Mouse (Mus musculus) mesoderm, embryonic 11.5 days (tissue): ENCODE data around the gene Sec23ip.
A peak's percentile ranks its signal among the peaks of the same experiment; 100 is the strongest.
"Not testable (repeated sequence)": the region's sequence is repeated elsewhere in the genome, so short reads cannot be mapped to it uniquely, and the experiment has no call there.

Experiments used
- DNase-seq: peaks from one replicate; pipeline ENCODE4 v3.0.0-alpha.2; 2012; ENCODE audit warnings: low read depth, low spot score

Sec23ip gene

DNA sequence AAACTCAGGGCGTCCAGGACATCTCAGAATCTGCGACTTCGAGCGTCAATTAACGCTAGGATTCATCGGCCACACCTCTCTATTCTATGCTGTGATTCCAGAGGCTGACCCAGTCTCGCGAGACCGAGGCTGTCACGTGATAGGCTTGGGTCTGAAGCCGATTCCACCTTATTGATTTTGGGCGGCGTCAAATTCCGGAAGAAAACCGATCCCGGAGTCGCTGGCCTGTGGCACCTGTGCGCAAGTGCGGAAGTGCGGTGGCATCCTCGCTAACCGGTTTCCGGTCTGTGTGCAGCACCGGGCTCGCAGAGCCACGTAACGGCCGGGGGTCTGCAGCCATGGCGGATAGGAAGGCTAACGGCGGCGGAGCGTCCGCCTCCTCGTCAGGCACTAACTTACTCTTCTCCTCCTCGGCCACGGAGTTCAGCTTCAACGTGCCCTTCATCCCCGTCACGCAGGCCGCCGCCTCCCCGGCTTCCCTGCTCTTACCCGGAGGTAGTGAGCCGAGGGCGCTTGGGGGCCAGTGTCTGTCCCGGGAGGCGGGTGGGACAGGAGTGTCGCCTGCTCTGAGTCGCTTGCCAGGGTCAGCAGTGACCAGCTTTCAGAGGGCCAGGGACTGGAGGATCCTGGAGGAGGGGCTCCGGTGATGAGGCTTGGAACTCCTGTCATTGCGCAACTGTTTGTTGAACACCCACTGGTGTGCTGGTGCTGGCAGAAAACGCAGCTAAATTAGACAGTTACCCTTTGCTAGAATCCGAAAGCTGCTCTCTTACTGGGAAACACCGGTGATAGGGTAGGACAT lies at the start of gene Sec23ip:
Gene Sec23ip (plus strand): TSS at position 260 of the 802 bp plus-strand sequence.
- DNase-seq, result peak; percentile 99

DNA sequence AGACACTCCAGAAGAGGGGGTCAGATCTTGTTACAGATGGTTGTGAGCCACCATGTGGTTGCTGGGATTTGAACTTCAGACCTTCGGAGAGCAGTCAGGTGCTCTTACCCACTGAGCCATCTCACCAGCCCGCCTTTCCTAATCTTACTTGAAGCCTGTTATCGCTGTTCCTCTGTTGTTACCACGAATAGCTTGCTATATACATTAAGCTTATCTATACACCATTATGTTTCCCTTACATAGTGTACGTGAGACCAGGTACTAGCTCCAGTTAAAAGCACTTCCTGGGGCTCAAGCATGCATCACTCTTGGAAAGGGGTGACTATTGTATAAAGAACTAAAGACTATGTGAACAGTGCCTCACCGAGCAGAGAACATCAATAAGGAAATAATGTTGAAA lies 44.8 kb upstream of the Sec23ip start:
- DNase-seq, result not testable (repeated sequence)

DNA sequence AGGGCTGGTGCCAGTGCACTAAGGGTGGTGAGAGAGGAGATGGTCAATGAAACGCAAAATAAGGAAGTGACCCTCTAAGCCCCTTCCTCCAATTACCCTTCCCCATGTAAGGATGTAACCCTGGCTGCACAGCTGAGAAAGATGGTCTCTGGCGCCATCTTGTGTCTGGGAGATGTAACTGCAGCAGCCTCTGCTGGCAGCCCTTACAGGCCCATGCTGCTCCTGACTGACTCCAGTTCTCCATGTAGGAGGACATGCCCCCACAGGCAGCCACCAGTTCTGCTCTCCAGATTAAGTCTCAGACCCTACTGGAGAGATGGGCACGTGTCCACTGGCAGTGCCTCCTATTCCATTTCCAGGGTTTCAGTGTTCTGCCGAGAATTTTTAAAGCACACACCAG lies 39.0 kb upstream of the Sec23ip start:
- DNase-seq, result peak; percentile 82

DNA sequence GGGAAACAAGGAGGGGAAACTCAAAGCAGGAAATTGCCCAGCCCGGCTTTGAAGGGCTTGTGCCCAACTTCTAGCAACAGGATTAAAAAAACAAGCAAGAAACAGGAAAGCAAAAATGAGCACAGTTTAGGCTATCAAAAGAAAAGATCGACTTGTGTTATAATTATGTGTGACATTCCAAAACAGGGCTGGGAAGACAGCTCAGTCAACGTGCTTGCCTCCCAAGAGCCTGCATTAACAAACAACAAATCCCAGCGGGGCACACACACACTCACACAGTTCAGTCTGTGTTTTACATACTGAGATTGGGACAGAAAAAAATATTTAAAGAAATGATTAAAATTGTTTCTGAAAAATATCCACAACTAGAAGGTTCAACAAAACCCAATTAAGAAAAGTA lies 26.8 kb upstream of the Sec23ip start:
- DNase-seq, result no peak

DNA sequence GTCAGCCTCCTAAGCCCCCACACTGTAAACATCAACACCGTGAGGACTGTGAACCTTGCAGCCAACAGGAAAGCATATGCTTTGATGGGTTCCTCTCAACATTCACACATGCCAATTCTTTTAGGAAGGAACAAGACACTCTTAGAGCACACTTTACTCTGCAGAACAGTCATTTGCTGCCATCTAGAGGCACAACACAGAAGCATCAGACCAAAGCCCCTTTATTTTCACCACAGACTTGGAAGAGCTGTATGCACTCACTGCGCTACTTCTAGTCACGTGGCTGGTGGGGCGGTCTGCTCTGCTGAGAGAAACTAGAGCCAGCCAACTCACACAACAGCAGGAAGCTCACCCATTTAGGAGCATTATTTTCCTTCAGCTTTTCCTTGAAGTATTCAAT lies 20.0 kb upstream of the Sec23ip start:
- peak; percentile 66 for DNase-seq

DNA sequence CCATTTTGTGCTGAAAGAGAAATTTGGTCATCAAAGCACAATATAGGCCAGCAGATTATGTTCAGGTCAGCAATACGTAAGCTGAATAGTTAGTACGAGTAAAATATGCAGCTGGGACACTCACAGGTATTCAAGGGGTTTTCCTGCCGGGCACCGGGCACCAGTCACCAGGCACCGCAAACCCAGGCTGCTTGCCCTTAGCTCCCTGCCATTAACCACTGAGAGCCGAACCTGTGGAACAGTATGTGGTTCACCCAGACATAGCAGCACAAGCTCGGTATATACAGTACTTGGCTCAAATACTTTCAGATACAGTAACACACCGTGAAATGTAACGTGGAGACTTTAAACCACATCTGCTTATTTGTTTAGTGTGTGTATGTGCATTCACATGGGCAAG lies 19.6 kb upstream of the Sec23ip start:
- no peak for DNase-seq

DNA sequence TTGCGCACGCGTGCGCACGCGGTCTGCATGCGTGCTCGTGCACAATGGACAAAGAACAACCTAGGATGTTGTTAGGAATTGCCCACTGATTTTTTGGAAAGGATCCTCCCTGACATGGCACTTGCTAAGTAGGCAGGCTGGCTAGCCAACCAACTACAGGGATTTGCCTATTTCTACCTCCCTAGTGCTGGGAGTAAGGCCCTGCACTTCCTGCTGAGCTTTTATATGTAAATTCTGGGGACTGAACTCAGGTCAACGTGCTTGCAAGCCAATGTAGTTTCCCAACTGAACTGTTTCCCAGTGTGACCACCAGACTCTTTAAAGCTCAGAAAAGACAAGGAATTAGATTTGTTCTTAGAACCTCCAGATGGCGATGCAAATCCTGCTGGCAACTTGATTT lies 17.7 kb upstream of the Sec23ip start:
- no peak for DNase-seq

DNA sequence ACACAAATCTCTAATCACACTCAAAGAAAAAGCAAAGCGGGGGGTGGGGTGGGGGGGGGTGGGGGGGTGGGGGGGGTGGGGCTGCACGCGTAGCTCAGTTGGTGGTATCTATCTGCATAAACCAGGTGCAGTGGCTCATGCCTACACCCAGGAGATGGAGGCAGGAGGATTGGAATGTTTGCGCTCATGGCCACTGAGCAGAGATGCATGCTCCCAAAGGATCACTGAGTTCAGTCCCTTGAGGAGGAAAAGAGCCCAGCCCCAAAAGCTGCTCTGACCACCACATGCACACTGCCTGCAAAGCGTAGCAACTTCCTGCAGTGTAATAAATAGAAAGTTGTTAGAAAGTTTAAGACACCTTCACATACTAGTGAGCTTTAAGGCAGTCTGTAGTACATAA lies 17.0 kb upstream of the Sec23ip start:
- DNase-seq, result no peak

DNA sequence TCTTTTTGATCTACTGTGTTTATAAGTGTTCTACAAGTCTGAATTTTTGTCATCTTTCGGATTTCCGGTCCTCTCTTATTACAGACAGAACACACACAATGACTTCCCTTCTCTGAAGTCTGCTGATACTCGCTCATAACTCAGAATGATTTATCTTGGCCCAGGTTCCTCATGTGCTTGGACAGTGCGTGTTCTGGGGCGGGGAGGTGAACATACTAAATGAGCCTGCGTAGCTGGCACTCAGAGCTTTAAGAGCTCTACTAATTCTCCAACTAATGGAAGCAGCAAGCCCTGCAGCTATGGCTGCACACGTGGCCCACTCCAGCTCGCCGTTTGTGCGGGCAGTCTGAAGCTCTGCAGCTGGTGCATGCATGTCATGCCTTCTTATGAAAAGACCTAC lies 16.0 kb upstream of the Sec23ip start:
- no peak for DNase-seq

DNA sequence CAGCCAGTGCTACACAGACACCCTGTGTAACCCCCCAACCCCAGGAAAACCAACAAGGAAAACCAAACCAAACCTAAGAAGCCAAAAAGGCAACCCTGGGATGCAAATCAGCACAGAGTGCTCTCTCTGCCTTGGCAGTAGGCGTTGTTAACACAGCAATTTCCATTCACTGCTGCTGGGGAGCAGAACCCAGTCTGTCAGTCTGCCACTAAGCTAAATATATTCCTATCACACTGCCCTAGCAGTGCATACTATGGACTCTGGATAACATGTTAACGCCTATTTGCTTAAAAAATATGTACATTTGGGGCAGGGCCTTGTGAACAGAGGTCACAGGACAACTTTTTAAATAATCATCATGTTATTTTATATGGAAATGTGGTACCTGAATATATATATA lies 13.2 kb upstream of the Sec23ip start:
- no peak for DNase-seq

DNA sequence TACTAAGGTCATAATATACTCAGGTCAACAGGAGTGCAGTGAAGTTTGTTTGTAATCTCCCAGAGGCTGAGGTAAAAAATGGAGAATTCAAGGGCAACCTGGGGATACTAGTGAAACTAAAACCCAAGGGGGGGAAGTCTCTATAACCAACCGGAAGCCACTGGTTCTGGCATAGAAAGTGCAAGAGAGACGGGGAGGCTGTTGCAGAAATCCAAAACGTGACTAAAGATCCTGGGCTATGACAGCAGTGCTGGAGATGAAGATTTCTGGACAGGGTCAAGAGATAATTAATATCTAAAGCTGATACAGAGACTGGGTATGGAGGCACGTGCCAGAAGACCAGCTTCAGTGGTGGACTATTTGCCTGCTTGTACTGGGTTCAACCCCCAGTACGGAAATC lies 6.7 kb upstream of the Sec23ip start:
- DNase-seq, result no peak

DNA sequence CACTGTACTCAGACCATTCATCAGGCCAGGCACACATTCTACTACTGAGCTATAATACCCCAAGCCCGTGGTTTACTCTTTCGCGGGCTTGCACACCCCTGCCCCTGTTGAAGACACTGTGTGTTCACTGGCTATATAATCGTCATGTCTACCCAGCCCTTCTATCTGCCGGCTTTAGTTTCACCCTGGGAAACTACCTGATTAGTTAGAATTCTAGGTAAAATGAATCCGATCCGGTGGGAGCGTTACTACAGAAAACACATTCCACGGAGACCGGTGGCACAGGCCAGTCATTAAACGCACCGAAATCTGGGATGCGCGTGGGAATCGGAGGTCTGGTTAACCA lies 5.7 kb upstream of the Sec23ip start:
- no peak for DNase-seq

DNA sequence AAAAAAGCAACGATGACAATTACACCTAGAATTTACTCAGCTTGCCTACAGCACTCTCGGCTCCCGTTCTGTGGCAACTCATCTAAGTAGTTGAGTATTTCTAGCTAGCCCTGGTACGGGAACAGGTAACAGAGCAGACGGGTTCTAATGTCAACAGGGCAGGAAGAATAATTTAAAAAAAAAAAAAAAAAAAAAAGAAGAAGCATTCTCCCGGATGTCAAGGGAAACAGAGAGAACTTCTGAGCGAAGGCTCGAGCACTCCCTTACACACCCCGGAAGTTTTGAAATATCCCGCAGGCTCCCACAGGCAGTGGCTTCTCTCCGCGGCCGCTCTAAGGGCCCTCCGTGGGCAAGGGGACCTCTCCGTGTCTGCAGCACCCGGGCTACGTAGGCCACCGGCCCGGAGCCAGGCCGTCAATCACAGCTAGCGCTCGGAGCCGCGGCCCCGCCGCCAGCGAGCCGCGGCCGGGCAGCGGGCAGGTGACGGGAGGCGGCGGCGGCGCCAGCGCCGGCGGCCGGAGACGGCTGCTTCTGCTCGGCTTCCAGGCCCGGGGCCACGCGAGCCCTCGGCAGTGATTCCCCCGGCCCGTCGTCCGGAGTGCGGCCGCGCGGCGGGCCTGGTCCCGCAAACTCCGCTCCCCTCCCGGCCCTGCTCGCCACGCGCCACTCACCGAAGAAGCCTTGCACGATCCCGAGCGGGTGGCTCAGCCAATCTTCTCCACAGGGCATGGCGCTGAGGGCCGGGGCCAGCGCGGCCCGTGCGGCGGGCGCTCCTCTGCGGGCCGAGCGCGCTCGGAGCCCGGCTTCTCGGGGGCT lies 5.1 kb upstream of the Sec23ip start:
- DNase-seq, result no peak

DNA sequence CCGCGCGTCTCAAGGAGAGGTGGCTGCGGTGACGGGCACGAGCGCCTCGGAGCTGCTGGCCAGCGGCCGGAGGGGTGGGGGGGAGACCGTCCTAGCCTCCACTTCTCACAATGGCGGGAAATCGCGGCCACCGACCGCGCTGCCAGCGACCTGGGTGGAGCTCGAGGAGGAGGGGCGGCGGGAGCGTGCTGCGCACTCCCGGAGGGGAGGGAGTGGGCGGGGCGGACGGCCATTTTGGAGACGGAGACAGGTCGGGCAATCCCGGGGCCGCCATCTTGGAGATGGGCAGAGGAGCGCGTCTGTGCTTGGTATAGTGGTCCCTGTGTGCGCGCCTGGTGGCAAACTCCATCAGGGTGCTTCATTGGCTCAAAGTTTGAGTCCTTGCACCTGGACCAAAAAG lies 4.4 kb upstream of the Sec23ip start, which contains the start of gene Mcmbp:
Gene Mcmbp (minus strand): TSS at position 162 of the 400 bp plus-strand sequence.
- DNase-seq, result peak; percentile 97

DNA sequence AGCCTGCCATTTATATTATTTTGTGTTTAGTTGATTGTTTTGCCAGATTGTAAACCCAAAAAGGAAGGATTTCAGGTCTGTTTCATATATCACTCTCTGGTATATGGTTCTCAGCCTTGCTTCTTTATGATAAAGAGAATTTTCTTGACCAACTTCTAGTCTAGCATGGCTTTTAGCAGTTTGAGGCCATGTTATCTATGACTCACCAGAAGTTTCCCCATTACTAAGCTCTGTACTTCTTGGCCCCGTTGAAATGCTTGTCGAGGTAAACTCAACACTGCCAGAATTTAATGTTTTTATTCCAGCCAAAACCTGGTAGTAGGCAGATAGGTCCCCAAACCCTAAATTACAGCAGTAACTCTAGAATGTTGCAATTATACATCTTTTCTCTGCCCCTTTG lies 845 bp upstream of the Sec23ip start:
- DNase-seq, result no peak

DNA sequence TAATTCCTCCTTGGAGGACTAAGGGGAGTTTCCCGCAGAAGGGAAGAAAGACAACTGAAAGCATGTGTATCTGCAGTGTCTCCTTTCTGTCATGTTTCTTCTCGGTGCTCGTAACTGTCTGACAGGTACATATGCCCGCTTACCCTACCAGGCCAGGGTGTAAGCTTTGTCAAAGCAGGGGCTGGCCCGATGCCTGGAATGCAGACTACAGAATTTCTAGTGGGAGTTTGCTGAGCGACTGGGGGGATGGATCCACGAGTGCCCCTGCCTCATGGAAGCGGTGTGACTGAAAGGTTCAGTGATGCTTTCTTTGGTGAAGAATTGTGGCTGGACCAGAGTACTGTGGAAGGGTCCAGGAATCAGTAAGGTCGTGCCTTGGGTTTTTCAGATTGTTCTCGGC lies 1.4 kb downstream of the Sec23ip start:
- no peak for DNase-seq

DNA sequence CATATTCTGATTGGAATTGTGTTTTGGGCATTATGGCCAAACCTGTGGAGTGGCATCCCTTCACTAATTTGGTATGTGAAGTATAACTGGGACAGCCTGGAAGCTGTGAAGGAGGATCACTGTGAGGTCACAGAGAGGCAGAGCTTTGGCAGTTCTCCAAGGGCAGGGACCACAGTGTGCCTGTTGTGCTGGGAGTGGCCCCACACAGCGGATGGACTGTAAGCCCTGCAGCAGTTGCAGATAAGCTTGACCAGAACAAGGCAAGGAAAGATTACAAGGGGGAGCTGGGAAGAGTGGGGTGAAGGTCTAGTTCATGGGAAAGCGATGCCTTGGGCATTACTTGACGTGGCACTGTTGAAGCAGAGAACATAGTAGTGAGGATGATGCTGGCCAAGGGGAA lies 4.0 kb downstream of the Sec23ip start:
- DNase-seq, result no peak

DNA sequence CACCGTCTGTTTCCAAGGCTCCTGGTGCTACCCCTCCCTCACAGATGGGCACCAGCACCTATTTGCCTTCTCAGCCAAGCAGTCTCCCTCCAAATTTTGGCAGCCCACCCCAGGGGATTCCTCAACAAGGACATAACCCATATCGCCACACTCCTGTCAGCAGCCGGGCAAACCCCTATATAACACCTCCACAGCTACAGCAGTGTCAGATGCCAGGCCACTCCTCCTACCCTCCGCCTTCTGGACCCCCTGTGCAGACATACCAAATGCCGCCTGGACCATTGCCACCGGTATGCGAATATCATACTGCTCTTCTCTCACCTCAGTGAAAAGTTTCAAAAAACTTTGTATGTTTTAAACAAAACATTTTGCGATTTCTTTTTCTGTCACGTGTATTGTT lies 5.6 kb downstream of the Sec23ip start:
- no peak for DNase-seq

DNA sequence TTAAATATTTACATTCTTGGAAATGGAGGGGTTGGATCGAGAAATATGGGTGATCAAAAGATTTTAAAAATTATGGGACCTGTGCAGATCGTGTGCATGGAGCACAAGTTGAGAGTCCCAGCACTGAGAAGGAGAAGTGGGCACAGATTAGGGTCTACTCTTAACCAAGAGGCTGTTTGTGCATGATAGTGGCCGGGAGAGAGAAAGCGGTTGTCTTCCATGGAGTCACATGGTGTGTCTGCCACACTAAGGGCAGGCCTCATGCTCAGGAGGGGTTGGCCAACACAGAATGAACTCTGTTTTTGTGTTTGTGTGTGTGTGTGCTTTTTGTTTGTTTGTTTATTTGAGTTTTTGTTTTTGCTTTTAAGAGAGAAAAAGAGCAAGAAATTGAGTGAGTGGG lies 7.3 kb downstream of the Sec23ip start:
- DNase-seq, result no peak

DNA sequence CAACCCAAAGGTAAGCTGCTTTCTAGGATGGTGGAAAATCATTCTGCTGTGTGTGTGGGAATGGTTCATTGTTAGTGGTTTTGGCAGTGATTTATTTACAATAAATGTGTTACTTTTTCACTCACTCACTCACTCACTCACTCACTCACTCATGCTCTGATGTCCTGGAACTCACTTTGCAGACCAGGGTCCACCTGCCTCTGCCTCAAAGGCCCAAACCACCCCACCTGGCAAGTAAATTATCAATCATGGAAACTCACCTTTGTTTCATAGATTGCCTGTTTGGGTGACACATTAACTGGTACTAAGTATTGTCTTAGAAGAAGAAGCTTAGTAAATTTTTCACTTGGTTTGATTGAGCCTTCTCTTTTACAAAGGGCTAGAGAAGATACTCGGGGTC lies 10.7 kb downstream of the Sec23ip start:
- DNase-seq, result no peak

DNA sequence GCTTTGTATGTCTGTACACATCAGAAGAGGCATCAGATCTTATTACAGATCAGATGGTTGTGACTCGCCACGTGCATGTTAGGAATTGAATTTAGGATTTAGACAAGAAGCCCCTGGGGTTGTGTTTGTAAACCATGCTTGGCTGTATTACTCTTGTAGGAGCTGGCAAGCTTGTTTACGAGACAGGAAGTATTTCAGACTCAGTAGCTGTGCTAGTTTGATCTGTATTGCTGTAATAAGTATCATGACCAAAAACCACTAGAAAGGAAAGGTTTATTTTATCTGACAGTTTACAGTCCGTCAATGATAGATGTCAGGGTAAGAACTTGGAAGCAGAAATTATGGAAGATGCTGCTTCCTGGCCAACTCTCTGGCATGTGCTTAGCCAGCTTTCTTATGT lies 14.2 kb downstream of the Sec23ip start:
- no peak for DNase-seq

DNA sequence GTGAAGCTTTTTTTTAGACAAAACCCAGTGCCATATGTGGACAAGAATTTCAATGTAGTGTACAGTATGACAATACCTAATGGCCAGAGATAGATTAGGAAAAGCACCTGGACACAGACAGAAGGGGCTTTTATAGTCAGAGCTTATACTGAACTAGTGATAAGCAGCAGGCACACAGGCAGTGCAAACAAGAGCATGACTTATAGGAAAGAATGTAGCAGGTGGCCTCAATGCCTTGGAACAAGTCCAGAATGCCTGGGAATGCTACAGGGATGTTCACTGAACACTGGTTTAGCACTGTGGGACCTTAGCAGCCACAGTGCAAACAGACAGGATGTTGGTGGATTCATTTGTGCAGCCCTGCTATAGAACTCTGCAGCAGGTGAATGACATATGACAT lies 22.0 kb downstream of the Sec23ip start:
- no peak for DNase-seq

DNA sequence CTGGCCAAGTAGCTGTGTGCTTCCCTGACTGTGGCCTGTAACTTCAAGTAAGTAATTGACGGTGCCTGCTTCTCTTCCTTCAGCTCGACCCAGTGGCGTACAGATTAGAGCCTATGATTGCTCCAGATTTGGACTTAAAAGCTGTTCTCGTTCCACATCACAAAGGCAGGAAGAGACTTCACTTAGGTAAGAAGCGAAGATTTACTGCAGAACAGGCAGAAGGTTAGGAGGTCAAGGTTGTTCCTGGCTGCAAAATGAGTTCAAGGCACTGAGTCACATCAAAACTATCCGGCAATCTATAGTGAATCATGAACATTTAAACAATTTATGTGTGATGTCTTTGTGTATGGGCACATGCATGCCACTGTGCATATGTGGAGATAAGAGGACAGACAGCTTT lies 32.5 kb downstream of the Sec23ip start:
- DNase-seq, result no peak
